Mouse (Mus musculus) naive thymus-derived CD4-positive, alpha-beta T cell, adult 2 months (primary cell): ENCODE measurements at regions not wholly inside any gene's neighbourhood (a gene's known extent, or its start where the extent isn't known, plus 50 kb on each side); places are given as distances from the start of the nearest gene placed in this dataset.

Experiments used
- DNase-seq: peaks from one replicate; pipeline ENCODE4 v3.0.0-alpha.2; 2011; ENCODE audit warnings: low read depth

- no peak for DNase-seq
These were observed 161.7 kb upstream of the Phactr1 start for GRCm38 (mm10) chr13:42518686-42519085.

- no peak for DNase-seq
These were observed 157.9 kb upstream of the Phactr1 start for GRCm38 (mm10) chr13:42522553-42522952.

- DNase-seq, result no peak
These were observed 154.3 kb upstream of the Phactr1 start for GRCm38 (mm10) chr13:42526163-42526562.

GRCm38 (mm10) chr13:42526966-42527365 is 153.5 kb upstream of the Phactr1 start:
- no peak for DNase-seq

GRCm38 (mm10) chr13:42528169-42528568 is 152.3 kb upstream of the Phactr1 start:
- no peak for DNase-seq

- DNase-seq, result no peak
These were observed 143.8 kb upstream of the Phactr1 start for GRCm38 (mm10) chr13:42536501-42537210.

GRCm38 (mm10) chr13:42538046-42538445 is 142.4 kb upstream of the Phactr1 start:
- DNase-seq, result no peak

GRCm38 (mm10) chr13:42544536-42545094 is 135.8 kb upstream of the Phactr1 start:
- DNase-seq, result no peak

- DNase-seq, result no peak
These were observed 134.0 kb upstream of the Phactr1 start for GRCm38 (mm10) chr13:42546389-42546788.

GRCm38 (mm10) chr13:42546851-42547250 is 133.6 kb upstream of the Phactr1 start:
- DNase-seq, result no peak

- no peak for DNase-seq
These were observed 131.3 kb upstream of the Phactr1 start for GRCm38 (mm10) chr13:42549021-42549559.

- DNase-seq, result no peak
These were observed 125.5 kb upstream of the Phactr1 start for GRCm38 (mm10) chr13:42554961-42555360.

GRCm38 (mm10) chr13:42558526-42558925 is 121.9 kb upstream of the Phactr1 start:
- no peak for DNase-seq

GRCm38 (mm10) chr13:42561446-42561845 is 119.0 kb upstream of the Phactr1 start:
- DNase-seq, result no peak

GRCm38 (mm10) chr13:42565291-42566058 is 114.9 kb upstream of the Phactr1 start:
- no peak for DNase-seq

- DNase-seq, result no peak
These were observed 109.6 kb upstream of the Phactr1 start for GRCm38 (mm10) chr13:42570600-42571348.

- no peak for DNase-seq
These were observed 106.2 kb upstream of the Phactr1 start for GRCm38 (mm10) chr13:42574189-42574588.

- DNase-seq, result peak; percentile 13
These were observed 104.5 kb upstream of the Phactr1 start for GRCm38 (mm10) chr13:42575725-42576426.

GRCm38 (mm10) chr13:42579471-42579870 is 101.0 kb upstream of the Phactr1 start:
- no peak for DNase-seq

GRCm38 (mm10) chr13:42589136-42589535 is 91.3 kb upstream of the Phactr1 start:
- no peak for DNase-seq

- DNase-seq, result no peak
These were observed 90.8 kb upstream of the Phactr1 start for GRCm38 (mm10) chr13:42589607-42590006.
